Mouse (Mus musculus): ENCODE measurements at regions not wholly inside any gene's neighbourhood (a gene's known extent, or its start where the extent isn't known, plus 50 kb on each side); places are given as distances from the start of the nearest gene placed in this dataset.

GRCm38 (mm10) chr2:101209136-101209535, 415.4 kb upstream of the Rag2 start:
- no peak for DNase-seq

- no peak for DNase-seq
Observed at GRCm38 (mm10) chr2:101220759-101221158, 403.8 kb upstream of the Rag2 start.

GRCm38 (mm10) chr2:101242983-101243382, 381.5 kb upstream of the Rag2 start:
- no peak for DNase-seq

- DNase-seq = no peak
Observed at GRCm38 (mm10) chr2:101247133-101247532, 377.4 kb upstream of the Rag2 start.

- no peak for DNase-seq
Observed at GRCm38 (mm10) chr2:101252228-101252627, 372.3 kb upstream of the Rag2 start.

GRCm38 (mm10) chr2:101256464-101256863, 368.1 kb upstream of the Rag2 start:
- DNase-seq = no peak

- no peak for DNase-seq
Observed at GRCm38 (mm10) chr2:101263934-101264333, 360.6 kb upstream of the Rag2 start.

GRCm38 (mm10) chr2:101266685-101267374, 357.7 kb upstream of the Rag2 start:
- DNase-seq = no peak

GRCm38 (mm10) chr2:101274045-101274664, 350.4 kb upstream of the Rag2 start:
- no peak for DNase-seq

- DNase-seq = no peak
Observed at GRCm38 (mm10) chr2:101284886-101285285, 339.6 kb upstream of the Rag2 start.

GRCm38 (mm10) chr2:101288119-101288518, 336.4 kb upstream of the Rag2 start:
- DNase-seq = no peak

- DNase-seq = no peak
Observed at GRCm38 (mm10) chr2:101289168-101289567, 335.4 kb upstream of the Rag2 start.

- DNase-seq = no peak
Observed at GRCm38 (mm10) chr2:101290738-101291137, 333.8 kb upstream of the Rag2 start.

- DNase-seq = no peak
Observed at GRCm38 (mm10) chr2:101295678-101296368, 328.7 kb upstream of the Rag2 start.

- no peak for DNase-seq
Observed at GRCm38 (mm10) chr2:101296369-101296682, 328.2 kb upstream of the Rag2 start.

- no peak for DNase-seq
Observed at GRCm38 (mm10) chr2:101296778-101297177, 327.7 kb upstream of the Rag2 start.

- no peak for DNase-seq
Observed at GRCm38 (mm10) chr2:101299126-101299525, 325.4 kb upstream of the Rag2 start.

GRCm38 (mm10) chr2:101300106-101300505, 324.4 kb upstream of the Rag2 start:
- no peak for DNase-seq

GRCm38 (mm10) chr2:101321286-101321914, 303.1 kb upstream of the Rag2 start:
- DNase-seq = no peak

- DNase-seq = no peak
Observed at GRCm38 (mm10) chr2:101356709-101357108, 267.8 kb upstream of the Rag2 start.

- no peak for DNase-seq
Observed at GRCm38 (mm10) chr2:101364256-101364655, 260.3 kb upstream of the Rag2 start.

GRCm38 (mm10) chr2:101368278-101368677, 256.2 kb upstream of the Rag2 start:
- no peak for DNase-seq

- no peak for DNase-seq
Observed at GRCm38 (mm10) chr2:101370991-101371736, 253.4 kb upstream of the Rag2 start.
